Mouse (Mus musculus) adrenal gland, adult 18-20 months (tissue): ENCODE measurements around the gene Hist1h2bj. TPM values are rescaled to one million over a fixed set of nuclear protein-coding genes. Genes with fewer than 3 reads are reported as not detected.
A peak's percentile ranks its signal among the peaks of the same experiment; 100 is the strongest.
"Not testable (repeated sequence)": the region's sequence is repeated elsewhere in the genome, so short reads cannot be mapped to it uniquely, and the experiment has no call there.

Experiments
- DNase-seq, 2 experiments: peaks; one replicate each; pipeline ENCODE4 v3.0.0; 2021 to 2022; ENCODE audit warnings: low spot score in 2 of 2
- total RNA-seq, 2 experiments: library from RNA; stranded (reverse); gene quantifications; 1 replicate in 1 of 2; 2 replicates in 1 of 2; pipeline ENCODE4 v1.2.3; 2021

Hist1h2bj gene
- total RNA-seq, 2 experiments from 2014 or later: 8.0 to 15.6 TPM

GRCm38 (mm10) chr13:22039364-22039763 is 3.6 kb upstream of the Hist1h2bj start:
- no peak for DNase-seq

GRCm38 (mm10) chr13:22039951-22040463 is 3.0 kb upstream of the Hist1h2bj start:
- DNase-seq: no peak

- no peak for DNase-seq
Observed at GRCm38 (mm10) chr13:22040464-22041141, 2.4 kb upstream of the Hist1h2bj start.

- peak; percentile 92 to 94 for DNase-seq
Observed at GRCm38 (mm10) chr13:22041142-22041536, 1.9 kb upstream of the Hist1h2bj start, which contains the start of gene Hist1h4i. Gene Hist1h4i, minus strand, starts transcription at chr13:22041362.

- no peak for DNase-seq
Observed at GRCm38 (mm10) chr13:22041651-22042567, 1.1 kb upstream of the Hist1h2bj start.

- DNase-seq: no peak
Observed at GRCm38 (mm10) chr13:22043503-22044431, 753 bp downstream of the Hist1h2bj start.

- DNase-seq: no peak
Observed at GRCm38 (mm10) chr13:22044432-22045155, 1.6 kb downstream of the Hist1h2bj start.

GRCm38 (mm10) chr13:22045311-22045710 is 2.3 kb downstream of the Hist1h2bj start:
- DNase-seq: no peak

GRCm38 (mm10) chr13:22049041-22049440 is 6.0 kb downstream of the Hist1h2bj start:
- DNase-seq: no peak

GRCm38 (mm10) chr13:22049737-22050440 is 6.9 kb downstream of the Hist1h2bj start:
- no peak for DNase-seq

GRCm38 (mm10) chr13:22050591-22051522 is 7.8 kb downstream of the Hist1h2bj start:
- DNase-seq: peak; percentile 90 to 91

GRCm38 (mm10) chr13:22051523-22051859 is 8.5 kb downstream of the Hist1h2bj start:
- DNase-seq: no peak

GRCm38 (mm10) chr13:22053754-22054153 is 10.7 kb downstream of the Hist1h2bj start:
- no peak for DNase-seq

- DNase-seq: no peak
Observed at GRCm38 (mm10) chr13:22061422-22061821, 18.4 kb downstream of the Hist1h2bj start.

GRCm38 (mm10) chr13:22063468-22063867 is 20.5 kb downstream of the Hist1h2bj start:
- DNase-seq: no peak

- not testable (repeated sequence) for DNase-seq
Observed at GRCm38 (mm10) chr13:22084140-22084539, 41.1 kb downstream of the Hist1h2bj start, which contains the start of gene Vmn1r188. Gene Vmn1r188, plus strand, starts transcription at chr13:22084440.
